Mouse (Mus musculus) heart, embryonic 11.5 days (tissue): ENCODE results near the gene Rnf5. TPM values are rescaled to one million over a fixed set of nuclear protein-coding genes. Genes with fewer than 3 reads are reported as not detected.
A peak's percentile ranks its signal among the peaks of the same experiment; 100 is the strongest.

Experiments
- ATAC-seq: fragments of 200-750 bp; cut with Nextera tagmentation; replicated peaks from 2 replicates; pipeline ENCODE4 v1.8.0; 2017; ENCODE audit warnings: moderate library complexity; ENCODE audit not compliant: insufficient number of reproducible peaks, low FRiP score, low TSS enrichment
- H3K27ac ChIP-seq: fragments of 300-500 bp; sonication (generic); 2 replicates; pipeline ENCODE4 v1.5.1; 2014; ENCODE audit warnings: mild to moderate bottlenecking, low read depth, low read length
- H3K27me3 ChIP-seq: fragments of 300-500 bp; sonication (generic); 2 replicates; pipeline ENCODE4 v1.6.1; 2014; ENCODE audit warnings: mild to moderate bottlenecking, low read length, mixed read lengths; ENCODE audit not compliant: control insufficient read depth, insufficient read depth
- H3K36me3 ChIP-seq: fragments of 300-500 bp; sonication (generic); 2 replicates; pipeline ENCODE4 v1.6.1; 2014; ENCODE audit warnings: mild to moderate bottlenecking, low read length, moderate library complexity, mixed read lengths; ENCODE audit not compliant: control insufficient read depth, insufficient read depth
- H3K4me1 ChIP-seq: fragments of 300-500 bp; sonication (generic); 2 replicates; pipeline ENCODE4 v1.6.1; 2014; ENCODE audit warnings: low read length; ENCODE audit not compliant: control insufficient read depth, insufficient read depth
- H3K4me2 ChIP-seq: fragments of 300-500 bp; sonication (generic); 2 replicates; pipeline ENCODE4 v1.6.1; 2014; ENCODE audit warnings: mild to moderate bottlenecking, moderate library complexity
- H3K4me3 ChIP-seq: fragments of 300-500 bp; sonication (generic); 2 replicates; pipeline ENCODE4 v1.5.1; 2014; ENCODE audit warnings: low read depth, low read length
- H3K9ac ChIP-seq: fragments of 300-500 bp; sonication (generic); 2 replicates; pipeline ENCODE4 v1.6.1; 2014; ENCODE audit warnings: mild to moderate bottlenecking, low read depth, low read length, moderate library complexity
- H3K9me3 ChIP-seq: fragments of 300-500 bp; sonication (generic); replicated peaks from 2 replicates; pipeline ENCODE4 v1.6.1; 2016; ENCODE audit warnings: low read length; ENCODE audit not compliant: control insufficient read depth
- WGBS: fragments of 180-500 bp; shearing (Covaris S2); extraction: QIAGEN DNeasy Blood & Tissue Kit; methylation state at CpG from one replicate; pipeline ENCODE4 v1.1.7; 2014; ENCODE audit not compliant: insufficient replicate concordance; 5-methylcytosine and 5-hydroxymethylcytosine counted together
- polyA plus RNA-seq: library from polyadenylated mRNA; unstranded; fragments of >200 nt; fragmentation: Nextera tagmentation; extraction: Ambion mirVana; gene quantifications from 2 replicates; pipeline ENCODE4 v1.2.1, GENCODE M21; 2014

Gene Rnf5
- polyA plus RNA-seq, 1 experiment from 2014 or later: 94.7 TPM

GRCm38 (mm10) chr17:34629221-34629751 lies 25.8 kb upstream of the Rnf5 start, which contains the start of gene Prrt1:
Gene Prrt1, plus strand, starts transcription at chr17:34629533.
- WGBS: 2% methylated on average over 16 of the region's 16 CpGs
- H3K27me3 ChIP-seq: peaks cover 49% of the 10 kb centered on the region
- H3K9me3 ChIP-seq: no peaks in the 10 kb centered on the region
- peak within 1 kb of the TSS; percentile 90 for H3K4me2 ChIP-seq
- ATAC-seq: no peak
- peak within 1 kb of the TSS; percentile 80 for H3K4me3 ChIP-seq
- peak within 1 kb of the TSS; percentile 93; the same call in 1 of the 2 replicates for H3K27ac ChIP-seq
- peaks cover 32% of the 10 kb centered on the region for H3K4me1 ChIP-seq
- H3K9ac ChIP-seq: peak within 1 kb of the TSS; percentile 85
- H3K36me3 ChIP-seq: no peaks in the 10 kb centered on the region

- Histone ChIP-seq H3K27me3 (peaks cover 46% of the 10 kb centered on the region), H3K4me2 (peak overlapping the region; percentile 90), H3K36me3 (no peaks in the 10 kb centered on the region), H3K27ac (no peak overlapping the region), H3K9me3 (no peaks in the 10 kb centered on the region), H3K4me3 (peak overlapping the region; percentile 80), H3K4me1 (peaks cover 32% of the 10 kb centered on the region), H3K9ac (peak overlapping the region; percentile 85; the same call in 1 of the 2 replicates)
- ATAC-seq: no peak
- 23% methylated on average over 5 of the region's 5 CpGs for WGBS
Observed at GRCm38 (mm10) chr17:34628644-34628967, 25.1 kb upstream of the Rnf5 start.

GRCm38 (mm10) chr17:34627943-34628643 lies 24.6 kb upstream of the Rnf5 start, which contains the start of gene Ppt2:
Gene Ppt2, minus strand, starts transcription at chr17:34628510.
- H3K27me3 ChIP-seq: peaks cover 42% of the 10 kb centered on the region
- H3K27ac ChIP-seq: peak within 1 kb of the TSS; percentile 93
- no peak; the same call in 1 of the 2 replicates for ATAC-seq
- H3K9me3 ChIP-seq: no peaks in the 10 kb centered on the region
- 4% methylated on average over 29 of the region's 29 CpGs for WGBS
- H3K4me1 ChIP-seq: peaks cover 32% of the 10 kb centered on the region
- peak within 1 kb of the TSS; percentile 80 for H3K4me3 ChIP-seq
- peak within 1 kb of the TSS; percentile 85 for H3K9ac ChIP-seq
- peak within 1 kb of the TSS; percentile 90 for H3K4me2 ChIP-seq
- H3K36me3 ChIP-seq: no peaks in the 10 kb centered on the region

GRCm38 (mm10) chr17:34627093-34627942 lies 23.8 kb upstream of the Rnf5 start:
- WGBS: under 1% methylated on average over 37 of the region's 45 CpGs
- Histone ChIP-seq H3K9ac (peak overlapping the region; percentile 85), H3K4me3 (peak overlapping the region; percentile 80), H3K9me3 (no peaks in the 10 kb centered on the region), H3K36me3 (peaks cover 2% of the 10 kb centered on the region), H3K27ac (peak overlapping the region; percentile 93), H3K4me1 (peaks cover 32% of the 10 kb centered on the region), H3K27me3 (peaks cover 35% of the 10 kb centered on the region), H3K4me2 (peak overlapping the region; percentile 90)
- peak; percentile 69 for ATAC-seq

GRCm38 (mm10) chr17:34626773-34627092 lies 23.2 kb upstream of the Rnf5 start:
- peak overlapping the region; percentile 80 for H3K4me3 ChIP-seq
- peak; percentile 17; the same call in 1 of the 2 replicates for ATAC-seq
- H3K27me3 ChIP-seq: peaks cover 29% of the 10 kb centered on the region
- H3K27ac ChIP-seq: peak overlapping the region; percentile 76; the same call in 1 of the 2 replicates
- H3K36me3 ChIP-seq: peaks cover 5% of the 10 kb centered on the region
- H3K4me1 ChIP-seq: peaks cover 29% of the 10 kb centered on the region
- peak overlapping the region; percentile 90 for H3K4me2 ChIP-seq
- 0% methylated on average over 18 of the region's 18 CpGs for WGBS
- H3K9ac ChIP-seq: peak overlapping the region; percentile 85
- H3K9me3 ChIP-seq: no peaks in the 10 kb centered on the region

GRCm38 (mm10) chr17:34626062-34626772 lies 22.7 kb upstream of the Rnf5 start:
- peak overlapping the region; percentile 90 for H3K4me2 ChIP-seq
- H3K36me3 ChIP-seq: peaks cover 5% of the 10 kb centered on the region
- peaks cover 24% of the 10 kb centered on the region for H3K27me3 ChIP-seq
- H3K9ac ChIP-seq: peak overlapping the region; percentile 85
- WGBS: 44% methylated on average over 16 of the region's 16 CpGs
- no peak for ATAC-seq
- H3K27ac ChIP-seq: 0 out of 2 replicates have a peak overlapping the region, but pooled peaks have one; percentile 76
- H3K4me3 ChIP-seq: peak overlapping the region; percentile 80
- H3K9me3 ChIP-seq: no peaks in the 10 kb centered on the region
- peaks cover 27% of the 10 kb centered on the region for H3K4me1 ChIP-seq

- 92% methylated on average over 3 of the region's 3 CpGs for WGBS
- Histone ChIP-seq H3K36me3 (peaks cover 5% of the 10 kb centered on the region), H3K9me3 (no peaks in the 10 kb centered on the region)
Observed at GRCm38 (mm10) chr17:34624981-34625380, 21.5 kb upstream of the Rnf5 start.

GRCm38 (mm10) chr17:34623161-34623560 lies 19.7 kb upstream of the Rnf5 start:
- Histone ChIP-seq H3K4me1 (peaks cover 10% of the 10 kb centered on the region), H3K36me3 (peaks cover 8% of the 10 kb centered on the region), H3K4me3 (no peak overlapping the region), H3K4me2 (no peak overlapping the region), H3K27me3 (no peaks in the 10 kb centered on the region), H3K27ac (no peak overlapping the region), H3K9ac (no peak overlapping the region), H3K9me3 (no peaks in the 10 kb centered on the region)
- 83% methylated on average over 9 of the region's 9 CpGs for WGBS
- no peak for ATAC-seq

More at GRCm38 (mm10) chr17:34624981-34625380, 21.5 kb upstream of the Rnf5 start:
- Histone ChIP-seq H3K9ac (no peak overlapping the region), H3K4me2 (no peak overlapping the region), H3K4me3 (no peak overlapping the region), H3K27ac (no peak overlapping the region), H3K4me1 (peaks cover 23% of the 10 kb centered on the region), H3K27me3 (peaks cover 12% of the 10 kb centered on the region)
- no peak for ATAC-seq
